Mouse (Mus musculus) olfactory bulb, adult 2 months (tissue): ENCODE data around the gene Abcf1.
"Not testable (repeated sequence)": the region's sequence is repeated elsewhere in the genome, so short reads cannot be mapped to it uniquely, and the experiment has no call there.

Source experiments
- CTCF ChIP-seq: fragments of 200-500 bp; IDR thresholded peaks from 2 replicates; pipeline ENCODE4 v1.5.1; 2012; ENCODE audit warnings: low read depth, mild to moderate bottlenecking, low read length, moderate library complexity; ENCODE audit not compliant: insufficient read depth
- POLR2A ChIP-seq: fragments of 200-500 bp; IDR thresholded peaks from 2 replicates; pipeline ENCODE4 v1.6.1; 2012; ENCODE audit warnings: mild to moderate bottlenecking, low read depth, low read length, moderate library complexity; ENCODE audit not compliant: insufficient read depth

DNA sequence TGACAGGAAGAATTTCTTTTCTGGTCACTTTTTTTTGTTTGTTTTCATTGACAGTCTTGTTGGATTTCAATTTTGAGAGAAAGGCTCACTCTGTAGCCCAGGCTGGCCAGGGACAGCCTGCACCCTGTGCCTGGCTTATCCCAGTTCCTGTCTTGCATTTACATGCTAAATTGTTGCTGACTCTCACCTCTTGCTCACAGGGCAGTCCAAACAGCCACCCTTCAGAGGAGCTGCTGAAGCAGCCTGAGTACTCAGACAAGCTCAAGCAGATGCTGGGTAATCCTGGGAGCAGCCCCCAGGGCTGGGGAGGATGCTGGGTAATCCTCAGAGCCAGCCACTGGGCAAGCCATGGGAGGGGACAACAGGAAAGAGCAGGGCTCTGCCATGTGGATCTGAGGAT is 18.6 kb downstream of the Abcf1 start:
- TF ChIP-seq CTCF, POLR2A: not testable (repeated sequence)
